Mouse (Mus musculus) hindbrain, embryonic 12.5 days (tissue): Measurements from ENCODE around the gene Rabac1. TPM values are rescaled to one million over a fixed set of nuclear protein-coding genes. Genes with fewer than 3 reads are reported as not detected.
A peak's percentile ranks its signal among the peaks of the same experiment; 100 is the strongest.

ENCODE experiments used
- ATAC-seq: fragments of 200-750 bp; cut with Nextera tagmentation; 2 replicates; pipeline ENCODE4 v1.8.0; 2017; ENCODE audit warnings: moderate TSS enrichment; ENCODE audit not compliant: low FRiP score
- H3K27ac ChIP-seq: fragments of 300-500 bp; sonication (generic); 2 replicates; pipeline ENCODE4 v1.5.1; 2016; ENCODE audit warnings: mild to moderate bottlenecking
- H3K27me3 ChIP-seq: fragments of 300-500 bp; sonication (generic); 2 replicates; pipeline ENCODE4 v1.6.1; 2016; ENCODE audit warnings: mild to moderate bottlenecking
- H3K36me3 ChIP-seq: fragments of 300-500 bp; sonication (generic); 2 replicates; pipeline ENCODE4 v1.6.1; 2016; ENCODE audit warnings: mild to moderate bottlenecking
- H3K4me1 ChIP-seq: fragments of 300-500 bp; sonication (generic); 2 replicates; pipeline ENCODE4 v1.6.1; 2016
- H3K4me2 ChIP-seq: fragments of 300-500 bp; sonication (generic); replicated peaks from 2 replicates; pipeline ENCODE4 v1.6.1; 2016; ENCODE audit warnings: mild to moderate bottlenecking
- H3K4me3 ChIP-seq: fragments of 300-500 bp; sonication (generic); 2 replicates; pipeline ENCODE4 v1.5.1; 2016; ENCODE audit warnings: mild to moderate bottlenecking
- H3K9ac ChIP-seq: fragments of 300-500 bp; sonication (generic); 2 replicates; pipeline ENCODE4 v1.6.1; 2016; ENCODE audit warnings: mild to moderate bottlenecking, moderate library complexity
- H3K9me3 ChIP-seq: fragments of 300-500 bp; sonication (generic); replicated peaks from 2 replicates; pipeline ENCODE4 v1.6.1; 2016; ENCODE audit warnings: mild to moderate bottlenecking
- WGBS: fragments of 180-500 bp; shearing (Covaris S2); methylation state at CpG from one replicate; pipeline ENCODE4 v1.1.7; 2016; 5-methylcytosine and 5-hydroxymethylcytosine counted together
- polyA plus RNA-seq: library from polyadenylated mRNA; unstranded; fragments of >200 nt; fragmentation: Nextera tagmentation; extraction: Ambion mirVana; gene quantifications from 2 replicates; pipeline ENCODE4 v1.2.1, GENCODE M21; 2016

The Rabac1 gene
- 122 and 138 TPM in 2 replicates for polyA plus RNA-seq

DNA sequence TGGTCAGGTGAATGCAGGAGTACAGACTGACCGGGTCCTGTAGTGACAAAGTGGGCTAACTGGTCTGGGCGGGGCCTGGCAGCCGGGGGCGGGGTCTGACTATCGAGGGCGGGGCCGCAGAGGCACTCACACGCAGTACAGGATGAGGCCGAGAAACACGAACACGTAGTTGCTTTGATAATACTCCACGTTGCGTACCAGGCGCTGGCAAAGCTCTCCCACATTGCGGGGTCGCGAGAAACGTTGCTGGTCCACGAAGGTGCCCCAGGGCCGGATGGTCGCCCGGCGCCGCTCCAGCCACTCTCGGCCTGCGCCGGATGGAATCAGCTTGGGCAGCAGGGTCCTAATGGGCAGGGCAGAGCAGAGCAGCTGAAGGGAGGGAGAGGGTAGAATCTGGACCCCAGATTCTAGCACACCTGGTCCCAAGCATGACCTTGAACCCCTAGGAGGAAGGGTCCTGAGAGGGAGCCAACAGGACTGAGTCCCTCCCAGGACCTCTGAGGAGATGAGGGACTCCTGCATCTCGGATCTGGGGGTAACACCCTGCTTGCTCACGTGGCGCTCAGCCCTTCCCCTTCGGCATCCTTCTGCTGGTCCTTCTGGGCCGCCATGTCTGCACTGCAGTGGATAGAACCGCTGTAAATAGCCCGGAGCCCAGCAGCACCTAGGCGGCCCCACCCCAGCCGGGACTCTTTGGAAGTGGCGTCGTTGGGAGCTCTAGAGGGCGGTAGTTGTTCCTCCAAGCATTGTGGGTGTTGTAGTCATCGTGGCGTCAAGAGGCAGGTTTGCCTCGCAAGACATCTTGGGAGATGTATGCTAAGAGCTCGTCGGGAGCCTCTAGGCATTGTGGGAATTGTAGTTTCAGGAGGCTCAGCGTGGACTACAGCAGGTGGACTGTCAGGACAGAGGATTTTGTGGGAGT, at the start of gene Rabac1:
Gene Rabac1 (minus strand): TSS at position 783 of the 922 bp plus-strand sequence.
- H3K27ac ChIP-seq, result peak within 1 kb of the TSS; percentile 55
- no peaks in the 10 kb centered on the region for H3K9me3 ChIP-seq
- peaks cover 3% of the 10 kb centered on the region; the same call in 1 of the 2 replicates for H3K36me3 ChIP-seq
- under 1% methylated on average over 45 of the region's 45 CpGs for WGBS
- H3K9ac ChIP-seq, result peak within 1 kb of the TSS; percentile 75
- H3K4me1 ChIP-seq, result peaks cover 11% of the 10 kb centered on the region
- H3K27me3 ChIP-seq, result no peaks in the 10 kb centered on the region
- ATAC-seq, result peak; percentile 92
- peak within 1 kb of the TSS; percentile 77 for H3K4me2 ChIP-seq
- H3K4me3 ChIP-seq, result peak within 1 kb of the TSS; percentile 67

GRCm38 (mm10) chr7:25011592-25011991, 39.0 kb upstream of the Rabac1 start:
- Histone ChIP-seq H3K27ac (no peak overlapping the region), H3K27me3 (peaks cover 69% of the 10 kb centered on the region), H3K9me3 (no peaks in the 10 kb centered on the region), H3K4me1 (peaks cover 44% of the 10 kb centered on the region), H3K9ac (no peak overlapping the region), H3K4me2 (no peak overlapping the region), H3K36me3 (peaks cover 44% of the 10 kb centered on the region), H3K4me3 (no peak overlapping the region)
- WGBS, result 67% methylated on average over 7 of the region's 7 CpGs
- no peak for ATAC-seq

- Histone ChIP-seq H3K27me3 (peaks cover 79% of the 10 kb centered on the region), H3K9ac (peak overlapping the region; percentile 60), H3K27ac (peak overlapping the region; percentile 95), H3K4me2 (peak overlapping the region; percentile 67), H3K36me3 (peaks cover 31% of the 10 kb centered on the region), H3K9me3 (no peaks in the 10 kb centered on the region), H3K4me1 (peaks cover 56% of the 10 kb centered on the region), H3K4me3 (peak overlapping the region; percentile 34)
- no peak for ATAC-seq
- 1% methylated on average over 90 of the region's 97 CpGs for WGBS
Observed at GRCm38 (mm10) chr7:25010090-25010913, 37.7 kb upstream of the Rabac1 start.

DNA sequence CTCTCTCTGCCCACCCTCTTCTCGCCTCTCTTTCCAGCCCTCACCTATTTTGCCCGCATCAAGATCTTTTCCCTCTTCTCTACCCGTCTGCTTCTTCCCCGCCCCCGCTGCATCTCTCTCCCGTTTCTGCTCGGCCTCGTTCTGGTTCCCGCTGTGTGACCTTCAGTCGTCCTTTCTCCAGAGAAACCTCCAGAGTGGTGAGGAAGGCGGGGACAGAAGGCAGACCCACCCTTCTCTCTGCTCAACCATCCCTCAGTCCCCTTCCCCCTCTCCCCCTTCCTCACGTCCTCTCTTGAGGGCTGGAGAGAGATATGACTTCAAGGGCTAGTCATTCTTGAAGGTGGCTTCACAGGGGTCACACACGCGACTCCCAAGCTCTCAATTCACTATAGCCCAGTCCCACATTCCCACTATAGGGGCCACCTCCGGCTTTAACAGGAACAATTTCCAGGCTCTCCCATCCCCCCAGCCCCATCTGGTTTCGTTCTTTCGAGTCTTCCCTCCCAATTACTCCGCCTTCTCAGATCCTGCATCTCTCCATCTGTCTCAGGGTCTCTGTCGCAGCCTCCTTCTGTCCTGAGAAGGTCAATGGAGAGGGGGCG, 36.6 kb upstream of the Rabac1 start:
- peak overlapping the region; percentile 95 for H3K27ac ChIP-seq
- H3K27me3 ChIP-seq, result peaks cover 88% of the 10 kb centered on the region
- peak overlapping the region; percentile 60; the same call in 1 of the 2 replicates for H3K9ac ChIP-seq
- no peaks in the 10 kb centered on the region for H3K9me3 ChIP-seq
- peaks cover 20% of the 10 kb centered on the region for H3K36me3 ChIP-seq
- ATAC-seq, result no peak
- peaks cover 63% of the 10 kb centered on the region for H3K4me1 ChIP-seq
- peak overlapping the region; percentile 10; the same call in 1 of the 2 replicates for H3K4me3 ChIP-seq
- H3K4me2 ChIP-seq, result peak overlapping the region; percentile 67
- 5% methylated on average over 20 of the region's 20 CpGs for WGBS

GRCm38 (mm10) chr7:25008635-25009034, 36.1 kb upstream of the Rabac1 start:
- Histone ChIP-seq H3K4me2 (peak overlapping the region; percentile 67), H3K9me3 (no peaks in the 10 kb centered on the region), H3K9ac (peak overlapping the region; percentile 60; the same call in 1 of the 2 replicates), H3K27me3 (peaks cover 90% of the 10 kb centered on the region), H3K4me1 (peaks cover 68% of the 10 kb centered on the region), H3K4me3 (peak overlapping the region; percentile 10; the same call in 1 of the 2 replicates), H3K27ac (peak overlapping the region; percentile 95), H3K36me3 (peaks cover 14% of the 10 kb centered on the region)
- under 1% methylated on average over 17 of the region's 17 CpGs for WGBS
- ATAC-seq, result peak; percentile 12

- Histone ChIP-seq H3K4me2 (peak overlapping the region; percentile 67), H3K9me3 (no peaks in the 10 kb centered on the region), H3K9ac (0 out of 2 replicates have a peak overlapping the region, but pooled peaks have one; percentile 60), H3K4me3 (peak overlapping the region; percentile 10; the same call in 1 of the 2 replicates), H3K36me3 (peaks cover 7% of the 10 kb centered on the region), H3K27ac (peak overlapping the region; percentile 95), H3K27me3 (peaks cover 87% of the 10 kb centered on the region), H3K4me1 (peaks cover 77% of the 10 kb centered on the region)
- ATAC-seq, result peak; percentile 41
- WGBS, result 14% methylated on average over 8 of the region's 8 CpGs
Observed at GRCm38 (mm10) chr7:25007609-25008374, 35.2 kb upstream of the Rabac1 start.

DNA sequence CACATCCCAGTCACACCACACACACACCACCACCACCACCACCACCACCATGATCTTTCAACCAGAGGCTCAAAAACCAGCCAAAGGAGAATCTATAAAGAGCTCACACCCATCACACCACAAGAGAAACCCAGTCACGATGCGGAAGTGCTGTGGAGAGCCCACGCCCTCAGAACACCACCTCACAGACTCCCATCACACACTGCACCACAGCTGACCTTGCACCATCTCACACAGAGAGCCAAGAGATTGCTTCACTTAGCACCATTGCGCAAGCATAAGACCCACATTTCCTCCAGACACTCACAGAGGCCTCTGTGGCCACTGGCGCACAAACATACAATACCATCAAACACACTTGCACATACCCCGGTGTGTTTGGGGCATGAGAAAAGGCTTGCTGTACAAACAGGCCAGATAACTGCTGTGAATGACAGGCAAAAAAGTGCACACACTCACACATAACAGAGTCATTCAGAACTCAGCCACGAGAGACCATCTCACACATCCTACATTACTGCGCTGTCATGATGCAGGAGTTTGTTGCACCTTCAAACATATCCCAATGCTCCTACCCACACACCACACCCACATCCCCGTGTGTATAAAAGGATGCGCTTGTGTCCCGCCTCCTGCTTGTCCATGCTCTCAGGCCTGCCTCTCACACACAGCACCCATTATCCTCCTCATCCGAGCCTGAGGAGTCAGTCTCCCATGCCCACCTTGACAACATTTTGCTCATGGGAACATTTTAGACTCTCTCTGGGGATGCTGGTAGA, 34.2 kb upstream of the Rabac1 start:
- H3K4me1 ChIP-seq, result peaks cover 79% of the 10 kb centered on the region
- H3K4me2 ChIP-seq, result peak overlapping the region; percentile 81; the same call in 1 of the 2 replicates

DNA sequence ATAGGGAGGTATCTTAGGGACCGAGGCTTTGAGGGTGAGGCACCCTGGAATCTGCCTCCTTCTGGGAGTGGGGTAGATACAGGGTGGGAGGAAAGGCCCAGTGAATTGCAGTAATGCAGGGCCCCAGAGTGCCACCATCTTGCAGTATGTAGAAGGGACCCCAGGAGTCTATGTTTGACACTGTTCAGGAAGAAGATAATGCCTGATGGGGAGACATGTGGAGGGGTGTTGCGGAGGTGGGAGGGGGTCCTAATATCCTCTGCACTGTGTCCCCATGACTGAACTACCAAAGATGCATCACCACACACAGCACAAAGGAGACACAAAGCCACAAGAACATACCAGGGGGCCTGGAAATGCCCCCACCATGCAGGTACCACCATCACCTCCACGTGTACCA, 33.6 kb upstream of the Rabac1 start:
- WGBS, result 68% methylated on average over 3 of the region's 3 CpGs
- H3K9ac ChIP-seq, result peak overlapping the region; percentile 76; the same call in 1 of the 2 replicates
- no peaks in the 10 kb centered on the region for H3K9me3 ChIP-seq
- H3K27me3 ChIP-seq, result peaks cover 71% of the 10 kb centered on the region
- H3K4me2 ChIP-seq, result peak overlapping the region; percentile 81
- peaks cover 79% of the 10 kb centered on the region for H3K4me1 ChIP-seq
- peak overlapping the region; percentile 95 for H3K27ac ChIP-seq
- ATAC-seq, result no peak
- no peaks in the 10 kb centered on the region for H3K36me3 ChIP-seq
- H3K4me3 ChIP-seq, result peak overlapping the region; percentile 66

More for the DNA sequence above, 34.2 kb upstream of the Rabac1 start:
- Histone ChIP-seq H3K9ac (no peak overlapping the region), H3K4me3 (no peak overlapping the region), H3K27ac (peak overlapping the region; percentile 95), H3K36me3 (no peaks in the 10 kb centered on the region), H3K9me3 (no peaks in the 10 kb centered on the region), H3K27me3 (peaks cover 77% of the 10 kb centered on the region)
- ATAC-seq, result no peak
- 78% methylated on average over 12 of the region's 12 CpGs for WGBS

DNA sequence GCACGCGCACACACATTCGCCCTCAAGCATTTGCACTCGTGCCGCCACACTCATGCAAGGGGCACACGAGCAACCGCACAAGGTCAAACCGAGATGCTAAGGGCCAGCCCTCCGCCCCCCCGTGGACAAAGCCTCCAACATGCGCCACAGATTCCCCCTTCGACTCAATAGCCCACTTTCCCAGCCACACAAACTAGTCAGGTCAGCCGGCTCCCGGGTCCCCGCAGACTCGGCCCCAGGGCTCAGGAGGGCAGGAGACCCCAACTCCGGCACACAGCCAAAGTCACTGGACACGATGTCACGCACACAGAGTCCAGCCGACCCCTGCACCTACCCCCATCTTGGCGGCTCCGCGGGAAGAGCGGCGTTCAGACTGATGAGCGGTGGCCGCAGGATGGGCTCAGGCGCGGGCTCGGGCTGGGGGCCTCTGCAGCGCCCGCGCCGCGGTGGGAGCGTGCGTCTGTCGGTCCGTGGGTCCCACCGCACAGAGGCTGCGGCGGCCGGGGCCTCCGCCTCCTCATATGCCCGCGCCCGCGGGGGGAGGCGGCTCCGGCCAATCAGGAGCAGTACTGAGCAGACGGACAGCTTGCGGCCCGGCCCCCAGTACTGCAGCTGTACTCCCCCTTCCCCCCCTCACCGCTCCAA, 33.0 kb upstream of the Rabac1 start, which contains the start of gene Atp1a3:
Gene Atp1a3 (minus strand): TSS at position 538 of the 645 bp plus-strand sequence.
- peaks cover 74% of the 10 kb centered on the region for H3K4me1 ChIP-seq

DNA sequence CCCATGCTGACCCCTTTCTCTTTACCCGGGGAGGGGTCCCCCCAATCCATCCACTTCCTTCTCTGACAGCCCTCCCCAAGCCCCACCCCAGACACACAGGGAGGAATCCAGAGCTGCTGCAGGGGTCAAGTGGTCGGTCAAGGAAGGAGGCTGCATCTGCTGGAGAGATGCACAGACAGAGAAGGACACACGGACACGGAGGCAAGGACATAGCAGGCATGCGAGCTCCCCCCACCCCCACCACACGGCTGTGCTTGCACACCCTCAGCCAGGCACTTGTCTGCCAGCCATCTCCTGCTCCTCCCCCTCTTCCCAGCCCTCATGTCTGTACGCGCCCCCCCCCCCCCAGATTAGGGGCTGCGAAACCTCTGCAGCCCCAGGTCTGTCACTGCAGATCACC, 32.3 kb upstream of the Rabac1 start:
- H3K4me2 ChIP-seq, result peak overlapping the region; percentile 81
- H3K9me3 ChIP-seq, result no peaks in the 10 kb centered on the region
- H3K27me3 ChIP-seq, result peaks cover 58% of the 10 kb centered on the region
- H3K9ac ChIP-seq, result peak overlapping the region; percentile 76
- no peaks in the 10 kb centered on the region; the same call in 1 of the 2 replicates for H3K36me3 ChIP-seq
- H3K4me3 ChIP-seq, result peak overlapping the region; percentile 66
- WGBS, result 37% methylated on average over 7 of the region's 9 CpGs
- peaks cover 66% of the 10 kb centered on the region for H3K4me1 ChIP-seq
- peak overlapping the region; percentile 95 for H3K27ac ChIP-seq
- no peak for ATAC-seq

More for the DNA sequence above, 33.0 kb upstream of the Rabac1 start, which contains the start of gene Atp1a3:
- peak; percentile 85 for ATAC-seq
- 1% methylated on average over 53 of the region's 54 CpGs for WGBS
- Histone ChIP-seq H3K27ac (peak within 1 kb of the TSS; percentile 95), H3K36me3 (no peaks in the 10 kb centered on the region), H3K9me3 (no peaks in the 10 kb centered on the region), H3K4me2 (peak within 1 kb of the TSS; percentile 81), H3K9ac (peak within 1 kb of the TSS; percentile 76), H3K4me3 (peak within 1 kb of the TSS; percentile 66), H3K27me3 (peaks cover 65% of the 10 kb centered on the region)
